Mouse (Mus musculus) liver, embryonic 14.5 days (tissue): ENCODE measurements around the gene Zmynd8. TPM values are rescaled to one million over a fixed set of nuclear protein-coding genes. Genes with fewer than 3 reads are reported as not detected.

ENCODE experiments used
- ATAC-seq: fragments of 200-750 bp; cut with Nextera tagmentation; 2 replicates; pipeline ENCODE4 v1.8.0; 2017; ENCODE audit warnings: moderate number of reproducible peaks, mild to moderate bottlenecking, moderate library complexity; ENCODE audit not compliant: insufficient read depth
- DNase-seq, 3 experiments: peaks; one replicate each; pipeline ENCODE4 v3.0.0-alpha.2; 2012 to 2013; ENCODE audit warnings: low read depth in 3 of 3, low spot score in 3 of 3
- H3K27ac ChIP-seq: fragments of 300-500 bp; sonication (generic); 2 replicates; pipeline ENCODE4 v1.5.1; 2014; ENCODE audit warnings: moderate library complexity, mild to moderate bottlenecking, control low read depth, inconsistent platforms
- H3K27me3 ChIP-seq: fragments of 300-500 bp; sonication (generic); 2 replicates; pipeline ENCODE4 v1.6.1; 2014; ENCODE audit warnings: mild to moderate bottlenecking, low read length, moderate library complexity; ENCODE audit not compliant: control insufficient read depth, insufficient read depth
- H3K36me3 ChIP-seq: fragments of 300-500 bp; sonication (generic); replicated peaks from 2 replicates; pipeline ENCODE4 v1.6.1; 2014; ENCODE audit warnings: low read depth; ENCODE audit not compliant: control insufficient read depth, insufficient read depth
- H3K4me1 ChIP-seq, 2 experiments: fragments of 200-500 bp in 1 of 2; fragments of 300-500 bp in 1 of 2; sonication (generic) in 1 of 2; replicated peaks; 2 replicates each; pipeline ENCODE4 v1.6.1; 2012 to 2014; ENCODE audit warnings: antibody characterized with exemption in 1 of 2, inconsistent platforms in 1 of 2, low read length in 1 of 2; ENCODE audit not compliant: control insufficient read depth in 2 of 2, insufficient read depth in 2 of 2
- H3K4me2 ChIP-seq: fragments of 300-500 bp; sonication (generic); 2 replicates; pipeline ENCODE4 v1.6.1; 2014; ENCODE audit warnings: low read depth, mild to moderate bottlenecking, control low read depth, moderate library complexity
- H3K4me3 ChIP-seq, 2 experiments: fragments of 200-500 bp in 1 of 2; fragments of 300-500 bp in 1 of 2; sonication (generic) in 1 of 2; 2 replicates each; pipeline ENCODE4 v1.5.1; 2012 to 2014; ENCODE audit warnings: low read depth in 2 of 2, low read length in 2 of 2, mild to moderate bottlenecking in 2 of 2, control low read depth in 1 of 2, inconsistent platforms in 1 of 2, moderate library complexity in 1 of 2; ENCODE audit not compliant: insufficient read depth in 1 of 2
- H3K9ac ChIP-seq: fragments of 300-500 bp; sonication (generic); replicated peaks from 2 replicates; pipeline ENCODE4 v1.6.1; 2014; ENCODE audit warnings: mild to moderate bottlenecking, control low read depth, moderate library complexity
- H3K9me3 ChIP-seq: fragments of 300-500 bp; sonication (generic); 2 replicates; pipeline ENCODE4 v1.6.1; 2016; ENCODE audit warnings: low read length, mixed read lengths; ENCODE audit not compliant: control insufficient read depth
- CTCF ChIP-seq: IDR thresholded peaks from 2 replicates; pipeline ENCODE4 v1.5.1; 2016; ENCODE audit warnings: antibody characterized with exemption, low read depth, control low read depth
- EP300 ChIP-seq: IDR thresholded peaks from 2 replicates; pipeline ENCODE4 v1.6.1; 2016; ENCODE audit warnings: antibody characterized with exemption, low read depth
- WGBS: fragments of 180-500 bp; shearing (Covaris S2); extraction: QIAGEN DNeasy Blood & Tissue Kit; methylation state at CpG from one replicate; pipeline ENCODE4 v1.1.7; 2014; ENCODE audit not compliant: insufficient replicate concordance; 5-methylcytosine and 5-hydroxymethylcytosine counted together
- polyA plus RNA-seq, 2 experiments: library from polyadenylated mRNA; depleted of rRNA in 1 of 2; stranded (reverse) in 1 of 2; unstranded in 1 of 2; fragments of >200 nt; fragmentation: Nextera tagmentation in 1 of 2; extraction: Ambion mirVana in 1 of 2; gene quantifications; 2 replicates each; pipeline versions ENCODE4 v1.2.1 to v1.2.3; 2012 to 2014

The Zmynd8 gene
- polyA plus RNA-seq, 2 experiments: 16.3 to 17.7 TPM

DNA sequence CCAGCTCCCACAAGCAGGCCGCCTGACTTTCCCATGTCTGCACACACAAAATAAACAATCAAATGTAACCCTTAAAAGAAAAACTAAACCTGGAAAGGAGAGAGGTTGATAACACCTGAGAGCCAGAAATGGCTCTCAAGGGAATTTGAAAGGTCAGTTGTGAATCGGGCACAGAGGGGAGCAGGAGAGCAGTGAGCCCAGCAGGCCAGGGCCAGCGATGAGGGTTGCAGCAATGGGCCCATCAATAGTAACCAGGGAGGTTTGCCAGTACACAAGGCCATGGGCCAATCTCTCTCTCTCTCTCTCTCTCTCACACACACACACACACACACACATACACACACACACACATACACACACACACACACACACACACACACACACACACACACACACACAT lies 34.0 kb downstream of the Zmynd8 start:
- Histone ChIP-seq H3K9ac (no peak overlapping the region), H3K4me2 (no peak overlapping the region), H3K27ac (no peak overlapping the region), H3K4me3 (no peak overlapping the region), H3K36me3 (peaks cover 42% of the 10 kb centered on the region), H3K9me3 (no peaks in the 10 kb centered on the region), H3K4me1 (peaks cover 4 to 19% of the 10 kb centered on the region in 2 experiments; a peak in 3 of 4 replicates), H3K27me3 (no peaks in the 10 kb centered on the region)
- DNase-seq (no peak), ATAC-seq (no peak)
- TF ChIP-seq CTCF (no peak), EP300 (no peak)
- WGBS: 77% methylated on average over 3 of the region's 3 CpGs

GRCm38 (mm10) chr2:165861683-165862594 lies 36.9 kb downstream of the Zmynd8 start:
- no peak overlapping the region for H3K4me2 ChIP-seq
- DNase-seq (no peak), ATAC-seq (no peak)
- H3K36me3 ChIP-seq: peaks cover 20% of the 10 kb centered on the region
- 90% methylated on average over 26 of the region's 26 CpGs for WGBS
- H3K27ac ChIP-seq: no peak overlapping the region
- no peak for TF ChIP-seq EP300
- TF ChIP-seq CTCF: no peak
- no peak overlapping the region for H3K9ac ChIP-seq
- H3K4me3 ChIP-seq: no peak overlapping the region
- no peaks in the 10 kb centered on the region for H3K9me3 ChIP-seq
- H3K27me3 ChIP-seq: no peaks in the 10 kb centered on the region
- H3K4me1 ChIP-seq: peaks cover 17 to 36% of the 10 kb centered on the region in 2 experiments

GRCm38 (mm10) chr2:165860962-165861682 lies 37.7 kb downstream of the Zmynd8 start:
- 76% methylated on average over 20 of the region's 20 CpGs for WGBS

GRCm38 (mm10) chr2:165860447-165860846 lies 38.4 kb downstream of the Zmynd8 start:
- H3K27me3 ChIP-seq: no peaks in the 10 kb centered on the region
- H3K9ac ChIP-seq: no peak overlapping the region; the same call in 1 of the 2 replicates
- no peaks in the 10 kb centered on the region for H3K9me3 ChIP-seq
- TF ChIP-seq EP300: no peak
- TF ChIP-seq CTCF: no peak
- no peak overlapping the region for H3K4me3 ChIP-seq
- peaks cover 11% of the 10 kb centered on the region for H3K36me3 ChIP-seq
- DNase-seq: no peak
- WGBS: 90% methylated on average over 6 of the region's 6 CpGs
- ATAC-seq: no peak
- no peak overlapping the region for H3K27ac ChIP-seq
- H3K4me2 ChIP-seq: no peak overlapping the region
- peaks cover 21 to 51% of the 10 kb centered on the region in 2 experiments for H3K4me1 ChIP-seq

More at GRCm38 (mm10) chr2:165860962-165861682, 37.7 kb downstream of the Zmynd8 start:
- no peak for DNase-seq
- Histone ChIP-seq H3K4me1 (peaks cover 20 to 44% of the 10 kb centered on the region in 2 experiments), H3K27me3 (no peaks in the 10 kb centered on the region), H3K4me3 (no peak overlapping the region), H3K9me3 (no peaks in the 10 kb centered on the region), H3K9ac (no peak overlapping the region), H3K36me3 (peaks cover 15% of the 10 kb centered on the region), H3K27ac (no peak overlapping the region), H3K4me2 (no peak overlapping the region)
- ATAC-seq: no peak
- TF ChIP-seq EP300: no peak
- TF ChIP-seq CTCF: no peak
